Mouse (Mus musculus) mouse embryonic stem cell (cell line): Measurements from ENCODE around the gene Pold2.

Source experiments
- in situ Hi-C, 2 experiments: fragments of 300-500 bp; cut with MboI; formaldehyde crosslinking; loops; 1 replicate in 1 of 2; 3 replicates in 1 of 2; pipeline ENCODE4 v1.14.3; 2019 to 2020; ENCODE audit warnings: low sequenced_read_pairs in 2 of 2, low pct_unique_long_range_greater_than_20kb in 1 of 2, mixed read lengths in 1 of 2; ENCODE audit not compliant: unreplicated experiment in 1 of 2

Gene Pold2

DNA sequence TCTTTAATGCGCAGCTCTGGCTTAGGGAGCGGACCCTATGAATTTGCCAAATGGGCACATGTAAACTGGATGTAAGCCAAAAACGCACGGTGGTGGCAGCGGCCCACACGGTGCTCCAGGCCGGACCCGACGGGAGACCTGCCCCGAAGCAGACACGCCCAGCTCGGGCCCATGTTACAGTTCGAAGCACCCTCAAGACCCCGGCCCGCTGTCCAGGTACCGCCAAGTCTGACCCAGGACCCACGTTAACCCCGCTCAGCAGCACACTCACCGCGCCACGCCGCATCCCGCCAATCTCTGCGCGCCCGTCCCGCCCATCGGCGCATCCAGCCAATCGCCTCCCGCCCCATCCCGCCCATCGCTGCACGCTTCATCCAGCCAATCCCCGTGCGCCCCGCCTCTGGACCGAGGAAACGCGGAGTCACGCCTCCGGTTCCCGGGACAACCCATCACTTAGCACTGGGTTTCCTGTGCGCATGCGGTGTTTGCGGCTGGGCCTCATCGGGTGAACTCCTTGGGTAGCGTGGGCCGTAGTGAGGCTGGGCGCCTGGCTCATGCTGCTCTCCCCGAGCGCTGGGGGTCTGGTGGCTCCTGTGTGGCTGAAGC lies at the start of gene Pold2:
Gene Pold2, minus strand, starts transcription at position 372 of the 606 bp plus-strand sequence.
- in situ Hi-C loops = no loop called here

DNA sequence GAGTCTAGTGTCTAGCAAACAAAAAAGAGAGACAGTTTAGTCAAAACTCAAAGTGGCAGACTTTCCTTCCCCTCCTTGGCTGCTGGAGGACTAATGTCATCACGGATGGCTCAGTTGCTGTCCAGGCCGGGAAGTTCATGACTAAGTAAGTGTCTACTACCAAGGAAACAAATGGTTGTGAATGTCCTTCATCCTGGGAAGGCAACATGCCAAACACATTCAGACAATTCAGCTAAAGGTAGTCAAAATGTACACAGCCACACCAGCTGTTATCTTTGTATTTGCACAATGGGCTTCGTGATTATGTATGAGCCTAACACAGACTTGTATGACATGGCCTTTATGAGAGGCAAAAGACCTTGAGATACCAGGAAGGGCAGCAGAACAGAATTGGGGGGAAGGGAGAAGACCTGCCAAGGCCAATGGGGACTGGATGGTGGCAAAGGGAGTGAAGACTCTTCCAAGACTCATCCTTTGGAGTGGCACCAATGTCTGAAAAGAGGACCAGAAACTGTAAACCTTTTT lies 48.7 kb upstream of the Pold2 start:
- in situ Hi-C loops = no loop called here

DNA sequence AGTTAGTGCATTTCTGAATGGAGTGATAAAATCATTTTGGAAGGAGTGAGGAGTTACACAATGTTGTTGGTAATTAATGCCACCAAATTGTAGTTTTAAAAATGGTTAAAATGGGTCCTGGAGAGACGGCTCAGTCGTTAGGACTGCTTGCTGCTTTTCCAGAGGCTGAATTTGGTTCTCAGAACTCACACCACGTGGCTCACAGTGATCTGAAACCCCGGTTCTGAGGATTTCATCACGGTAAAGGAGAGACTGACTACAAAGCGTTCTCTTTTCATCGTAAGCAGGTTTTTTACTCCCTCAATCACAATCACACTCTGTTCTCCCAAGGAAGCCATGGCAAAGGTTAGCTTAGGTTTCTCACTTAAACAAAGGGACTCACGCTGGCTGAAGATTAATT lies 46.6 kb upstream of the Pold2 start:
- in situ Hi-C loops = no loop called here

DNA sequence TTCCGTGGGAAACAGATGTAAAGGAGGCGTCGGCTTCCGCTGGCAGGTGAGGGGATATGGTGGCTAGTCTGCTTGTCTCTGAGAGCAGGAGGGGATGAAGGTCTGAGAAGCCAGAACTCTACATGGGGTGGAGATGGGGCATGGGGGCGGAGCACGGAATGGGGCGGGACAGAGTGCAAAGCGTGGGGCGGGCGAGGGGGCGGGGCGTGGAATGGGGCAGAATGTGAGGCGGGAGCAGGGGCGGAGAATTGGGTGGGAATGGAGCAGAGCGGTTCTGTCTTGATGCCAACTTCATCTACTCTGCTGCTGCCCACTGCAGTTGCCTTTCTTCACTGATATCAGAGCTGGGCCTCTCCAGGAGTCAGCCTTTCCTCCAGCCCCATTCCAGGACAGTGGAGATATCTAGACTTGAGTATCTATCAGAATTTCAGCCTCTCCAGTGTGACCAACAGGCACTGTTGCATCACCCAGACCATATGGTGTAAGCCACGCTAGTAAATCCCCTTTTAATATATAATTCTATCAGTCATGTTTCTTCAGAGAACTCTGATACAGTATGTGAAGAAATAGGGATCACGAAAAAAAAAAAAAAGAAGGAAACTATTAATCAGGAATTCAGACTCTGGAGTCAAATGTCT lies 42.4 kb upstream of the Pold2 start:
- in situ Hi-C loops = no loop called here

DNA sequence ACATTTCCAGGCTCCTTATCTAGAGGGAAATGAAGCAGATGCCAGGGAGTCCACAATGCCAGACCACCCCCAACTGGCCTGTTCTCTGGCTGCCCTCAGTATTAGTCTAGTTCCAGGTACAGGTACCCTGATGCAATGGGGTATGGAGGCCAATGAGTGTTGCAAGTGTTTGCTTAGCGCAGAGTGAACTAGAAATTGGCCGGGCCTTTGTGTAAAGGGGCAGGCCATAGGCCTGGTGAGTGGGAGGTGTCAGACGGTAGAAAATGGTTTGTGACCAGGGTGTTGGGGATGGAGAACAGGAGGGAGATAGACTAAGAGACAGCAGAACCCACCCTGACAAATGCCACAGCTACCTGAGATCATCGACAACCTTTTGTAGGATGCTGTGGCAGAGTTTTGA lies 41.5 kb upstream of the Pold2 start:
- in situ Hi-C loops = no loop called here

DNA sequence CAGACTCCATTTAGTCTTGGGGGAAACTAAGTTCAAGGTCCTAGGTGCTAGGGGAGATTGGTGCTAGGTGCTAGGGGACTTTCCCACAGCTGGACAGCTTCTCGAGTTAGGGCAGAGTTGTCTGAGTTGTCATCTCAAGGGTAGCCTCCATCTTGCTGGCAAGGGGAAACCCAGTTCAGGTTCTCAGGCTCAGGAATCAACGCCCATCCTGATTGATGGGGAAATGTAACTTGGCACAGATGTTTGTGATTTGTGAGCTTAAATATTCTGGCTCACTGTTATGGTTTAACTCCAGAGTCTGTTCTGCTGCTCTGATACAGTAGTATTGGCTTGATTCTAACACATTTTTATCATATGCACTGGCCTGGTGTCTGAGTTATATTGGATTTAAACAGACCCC lies 40.0 kb upstream of the Pold2 start:
- in situ Hi-C loops = no loop called here

DNA sequence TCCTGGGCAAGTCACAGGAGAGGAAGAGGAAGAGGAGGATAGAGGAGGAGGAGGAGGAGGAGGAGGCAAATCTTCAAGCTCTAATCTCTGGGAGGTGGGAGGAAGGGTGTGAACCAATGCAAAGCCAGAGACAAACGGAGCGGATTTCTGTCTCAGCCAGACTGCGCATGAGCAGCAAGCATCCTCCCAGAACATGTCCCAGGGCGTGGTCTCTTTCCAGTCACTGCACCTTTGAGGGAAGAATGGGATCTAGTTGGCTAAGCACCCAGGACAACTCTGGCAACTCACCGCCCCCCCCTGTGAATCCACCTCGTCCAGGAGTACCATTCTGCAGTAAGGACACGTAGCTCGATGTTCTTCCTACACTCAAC lies 38.1 kb upstream of the Pold2 start:
- in situ Hi-C loops = no loop called here

DNA sequence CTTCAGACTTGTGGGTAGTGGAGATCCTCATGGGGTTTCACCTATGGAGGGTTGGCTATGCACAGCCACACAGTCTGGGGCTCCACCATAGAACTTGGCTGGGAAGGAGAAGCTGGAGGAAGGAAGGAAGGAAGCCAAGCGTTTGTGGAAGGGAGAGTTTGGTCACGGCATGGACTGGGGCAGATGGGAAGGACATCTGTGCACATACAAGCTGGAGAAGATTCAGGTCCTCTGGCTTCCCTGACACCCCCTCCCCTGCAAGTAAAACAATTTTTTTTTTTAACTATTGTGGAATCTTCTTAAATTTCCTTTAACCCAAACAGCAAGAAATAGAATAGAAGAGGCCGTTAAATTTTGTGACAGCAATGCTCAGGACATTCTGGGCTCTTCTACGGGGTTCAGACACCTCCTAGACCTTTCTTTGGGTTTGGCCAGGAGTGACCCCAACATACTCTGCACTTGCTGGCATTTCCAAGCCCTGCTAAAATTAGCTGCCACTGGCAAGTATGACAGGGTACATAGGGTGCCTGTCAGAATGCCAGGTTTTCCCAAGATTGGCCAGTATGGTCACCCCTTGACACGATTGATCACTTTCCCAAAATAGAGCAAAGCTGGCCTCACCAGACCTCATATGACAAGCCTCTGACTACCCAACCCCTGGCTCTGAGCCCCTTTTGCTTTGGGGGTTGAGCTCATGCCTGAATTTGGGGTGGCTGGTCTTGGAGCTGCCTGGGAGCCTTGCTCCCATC lies 37.5 kb upstream of the Pold2 start:
- in situ Hi-C loops = no loop called here

DNA sequence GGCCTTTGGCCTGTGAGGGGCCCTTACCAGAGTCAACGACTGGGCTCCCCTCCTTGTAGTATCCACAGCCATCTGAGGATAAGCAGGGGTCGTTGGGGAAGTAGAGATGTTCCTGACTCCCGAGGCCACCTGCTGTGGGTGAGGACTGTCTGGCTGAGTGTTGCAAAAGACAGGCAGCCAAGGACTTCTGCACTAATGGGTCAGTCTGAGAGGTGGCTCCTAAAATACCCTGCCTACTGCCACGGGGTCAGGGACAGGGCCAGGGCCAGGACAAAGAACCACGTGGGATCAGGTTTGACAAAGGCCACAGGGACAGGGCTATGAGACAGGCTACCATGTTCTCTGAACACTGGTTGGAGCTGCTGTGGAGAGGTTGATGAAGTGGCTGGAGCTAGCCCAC lies 36.8 kb upstream of the Pold2 start:
- in situ Hi-C loops = no loop called here

DNA sequence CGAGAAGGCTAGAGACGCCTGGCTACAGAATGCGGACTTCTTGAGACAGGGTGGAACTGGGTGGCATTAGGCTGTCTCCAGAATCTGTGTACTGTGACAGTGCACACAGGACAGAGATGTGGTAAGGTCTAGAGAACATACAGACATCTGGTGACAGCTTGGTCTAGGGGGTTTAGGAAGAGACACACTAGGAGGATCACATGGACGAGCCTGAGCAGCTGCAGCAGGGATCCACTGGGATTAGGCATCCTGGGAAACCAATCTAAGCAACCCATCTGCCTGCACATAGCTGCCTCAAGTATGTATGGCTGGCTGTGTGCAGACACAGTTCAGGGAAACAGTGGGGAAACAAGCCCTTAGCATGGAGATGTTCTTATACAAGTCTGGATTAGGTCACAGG lies 35.8 kb upstream of the Pold2 start:
- in situ Hi-C loops = no loop called here

DNA sequence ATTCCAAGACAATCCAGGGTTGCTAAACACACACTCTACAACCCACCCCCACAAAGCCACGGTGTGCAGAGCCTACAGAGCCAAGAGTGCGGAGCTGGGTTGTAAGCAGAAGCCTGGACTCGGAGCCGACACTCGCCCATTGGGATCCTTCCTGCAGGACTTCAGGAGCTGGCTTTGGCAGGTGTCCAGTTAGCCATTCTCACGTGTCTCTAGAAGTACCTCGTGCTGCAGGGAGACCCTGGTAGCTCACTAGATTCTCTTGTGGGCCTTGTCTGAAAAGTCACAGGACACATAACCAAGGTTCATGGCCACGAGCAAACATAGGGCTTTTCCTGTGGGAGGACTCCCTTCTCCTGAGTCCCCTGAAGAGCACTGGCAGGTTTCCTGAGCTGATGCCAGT lies 35.2 kb upstream of the Pold2 start:
- in situ Hi-C loops = no loop called here

DNA sequence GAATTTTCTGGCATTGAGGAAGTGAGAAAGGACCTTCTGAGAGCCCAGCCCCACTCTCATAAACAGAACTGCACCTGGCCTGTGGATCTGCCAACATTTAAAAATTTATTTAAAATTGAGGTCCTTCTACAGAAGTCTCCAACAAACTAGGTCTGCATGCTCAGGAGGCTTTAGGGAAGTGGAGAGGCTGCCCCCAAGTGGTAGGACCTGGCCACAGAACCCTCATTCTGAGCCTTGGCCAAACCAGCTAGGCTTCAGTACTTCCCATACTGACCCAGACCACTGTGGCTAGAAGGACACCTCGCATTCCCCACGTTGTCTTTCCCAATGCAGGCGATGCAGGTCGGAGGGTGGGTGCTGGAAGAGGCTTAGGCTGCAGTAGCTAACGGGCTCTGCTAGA lies 34.5 kb upstream of the Pold2 start:
- in situ Hi-C loops = no loop called here

DNA sequence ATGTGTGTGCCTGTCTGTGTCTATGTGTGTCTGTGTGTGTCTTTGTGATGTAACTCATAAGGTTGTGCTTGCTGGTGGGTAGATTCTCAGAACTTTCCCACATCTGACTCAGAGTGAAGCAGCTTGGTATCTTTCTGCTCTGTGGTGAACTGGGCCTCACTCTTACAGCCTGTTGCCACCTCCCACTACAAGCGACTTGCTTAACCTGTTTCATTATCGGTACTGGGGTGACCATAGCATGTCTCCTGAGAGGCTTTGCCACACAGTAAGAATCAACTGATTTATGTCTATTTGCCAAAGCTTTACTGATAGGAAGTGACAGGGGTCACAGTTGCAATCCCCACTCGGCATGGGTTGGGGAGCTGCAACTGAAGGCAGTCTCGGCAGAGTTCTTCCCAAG lies 30.6 kb upstream of the Pold2 start:
- in situ Hi-C loops = no loop called here

DNA sequence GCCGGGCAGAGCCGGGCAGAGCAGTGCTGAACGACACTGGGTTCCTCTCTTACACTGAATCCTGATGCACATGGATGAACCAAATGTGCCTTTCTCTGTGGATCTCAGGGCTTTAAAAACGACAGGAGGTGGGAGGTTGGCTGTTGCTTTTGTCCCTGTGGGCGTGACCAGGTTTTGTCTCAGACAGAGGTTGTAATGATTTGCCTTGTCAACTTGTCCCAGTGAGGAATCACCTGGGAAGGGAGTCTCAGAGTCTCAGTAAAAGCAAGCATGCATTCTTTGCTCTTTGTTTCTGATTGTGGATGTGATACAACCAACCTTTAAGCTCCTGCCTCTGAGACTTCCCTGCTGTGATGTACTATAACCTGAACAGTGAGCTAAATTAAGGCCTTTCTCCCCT lies 29.0 kb upstream of the Pold2 start:
- in situ Hi-C loops = no loop called here

DNA sequence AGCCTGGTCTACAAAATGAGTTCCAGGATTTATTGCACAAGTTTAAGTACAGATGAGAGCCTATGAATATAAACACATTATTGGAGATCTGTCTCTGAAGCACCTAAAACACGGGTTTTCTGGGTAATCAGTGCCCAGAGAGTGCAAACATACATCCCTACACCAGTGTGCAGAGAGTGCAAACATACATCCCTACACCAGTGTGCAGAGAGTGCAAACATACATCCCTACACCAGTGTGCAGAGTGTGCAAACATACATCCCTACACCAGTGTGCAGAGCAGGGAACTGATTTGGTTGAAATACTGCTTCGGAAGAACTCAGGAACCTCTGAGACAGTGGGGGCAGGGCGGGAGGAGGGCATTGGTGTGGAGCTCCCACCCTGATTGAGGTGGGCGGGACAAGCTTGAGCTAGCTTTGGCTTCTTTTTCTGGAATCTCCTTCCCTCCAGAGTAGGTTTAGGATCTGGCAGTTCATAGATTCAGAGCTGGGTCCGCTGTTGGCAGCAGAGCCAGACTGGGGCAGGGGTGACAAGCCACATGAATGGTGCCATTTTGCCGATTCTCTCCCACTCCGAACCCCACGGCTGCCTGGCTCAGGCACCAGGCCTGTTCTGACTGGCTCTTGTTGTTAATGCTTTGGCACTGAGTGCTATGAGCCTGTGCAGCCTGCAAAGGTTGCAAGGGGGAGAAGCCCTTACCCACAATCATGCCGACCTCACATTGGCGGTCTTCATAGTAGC lies 27.9 kb upstream of the Pold2 start:
- in situ Hi-C loops = no loop called here

DNA sequence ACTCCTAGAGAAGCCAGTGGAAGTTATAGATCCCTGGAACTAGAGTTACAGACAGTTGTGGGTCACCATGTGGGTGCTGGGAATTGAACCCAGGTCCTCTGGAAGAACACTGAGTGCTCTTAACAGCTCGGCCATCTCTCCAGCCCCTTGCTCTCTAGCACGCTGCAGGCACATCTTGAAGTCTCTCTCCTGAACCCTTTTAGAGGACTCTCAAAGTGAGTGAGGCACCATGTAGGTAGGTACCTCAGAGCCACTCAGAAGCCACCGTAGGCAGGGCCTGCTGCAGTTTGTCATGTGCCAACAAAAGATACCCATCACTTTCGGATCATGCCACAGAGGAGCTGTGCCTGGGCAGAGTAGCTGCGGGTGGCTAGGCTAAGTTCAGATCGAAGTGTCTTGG lies 26.8 kb upstream of the Pold2 start:
- in situ Hi-C loops = no loop called here

DNA sequence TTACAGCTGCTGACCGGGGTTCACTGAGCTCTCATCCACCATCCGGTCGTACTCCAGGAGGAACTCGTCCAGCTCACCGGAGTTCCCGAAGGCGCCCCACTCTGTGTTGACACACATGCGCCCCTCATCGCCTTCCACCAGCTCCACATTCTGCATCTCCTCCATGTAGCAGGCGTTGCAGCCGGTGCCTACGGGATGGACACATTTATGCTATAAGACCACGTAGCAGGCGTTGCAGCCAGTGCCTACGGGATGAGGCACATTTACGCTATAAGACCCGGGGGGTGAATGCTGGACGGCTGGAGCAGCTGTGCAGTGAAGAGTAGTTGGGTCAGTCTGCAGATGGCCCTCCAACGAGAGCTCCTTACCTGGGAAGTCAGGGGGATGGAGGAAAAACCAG lies 26.3 kb upstream of the Pold2 start:
- in situ Hi-C loops = no loop called here

DNA sequence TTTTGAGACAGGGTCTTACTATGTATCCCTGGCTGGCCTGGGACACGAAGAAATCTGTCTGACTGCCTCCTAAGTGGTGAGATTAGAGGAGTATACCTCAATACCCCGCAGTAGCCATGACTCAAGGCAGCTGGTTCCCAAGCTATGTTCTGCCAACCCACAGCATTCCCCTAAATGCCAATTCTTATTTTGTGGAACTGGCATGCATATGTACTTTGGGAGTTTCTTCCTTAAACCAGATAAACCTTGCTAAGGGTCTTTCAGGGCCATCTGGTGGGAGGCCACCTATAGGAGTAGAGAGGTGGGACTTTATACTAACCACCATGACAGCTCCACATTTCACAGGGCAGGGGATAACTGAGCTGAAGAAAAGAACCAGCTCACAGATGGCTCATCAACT lies 25.8 kb upstream of the Pold2 start:
- in situ Hi-C loops = no loop called here

DNA sequence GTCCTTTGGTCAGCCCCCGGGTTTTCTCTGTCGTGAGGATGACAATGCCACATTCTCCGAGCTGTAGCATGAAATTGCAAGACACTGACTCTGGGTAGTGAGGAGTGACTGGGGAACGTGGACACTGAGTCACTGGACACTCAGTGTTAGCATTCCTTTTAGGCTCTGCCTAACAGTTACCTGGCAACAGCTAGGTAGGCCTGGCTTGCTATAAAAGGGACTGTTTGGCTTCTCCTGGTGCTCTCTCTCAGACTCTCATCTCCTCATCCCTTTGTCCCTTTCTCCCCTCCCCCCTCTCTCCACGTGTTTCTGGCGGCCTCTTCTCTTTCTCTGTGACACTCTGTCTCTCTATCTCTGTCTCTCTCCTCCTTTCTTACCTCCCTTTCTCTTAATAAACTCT lies 24.3 kb upstream of the Pold2 start:
- in situ Hi-C loops = no loop called here
